Mouse (Mus musculus) neural tube, embryonic 12.5 days (tissue): ENCODE results near the gene Clybl. TPM values are rescaled to one million over a fixed set of nuclear protein-coding genes. Genes with fewer than 3 reads are reported as not detected.

ENCODE experiments used
- ATAC-seq: fragments of 200-750 bp; cut with Nextera tagmentation; 2 replicates; pipeline ENCODE4 v1.8.0; 2017; ENCODE audit warnings: low read depth, mild to moderate bottlenecking, moderate TSS enrichment, moderate library complexity; ENCODE audit not compliant: low FRiP score
- H3K27ac ChIP-seq: fragments of 300-500 bp; sonication (generic); 2 replicates; pipeline ENCODE4 v1.5.1; 2016
- H3K27me3 ChIP-seq: fragments of 300-500 bp; sonication (generic); replicated peaks from 2 replicates; pipeline ENCODE4 v1.6.1; 2016; ENCODE audit warnings: mild to moderate bottlenecking
- H3K36me3 ChIP-seq: fragments of 300-500 bp; sonication (generic); 2 replicates; pipeline ENCODE4 v1.6.1; 2016; ENCODE audit warnings: mild to moderate bottlenecking
- H3K4me1 ChIP-seq: fragments of 300-500 bp; sonication (generic); 2 replicates; pipeline ENCODE4 v1.6.1; 2016
- H3K4me2 ChIP-seq: fragments of 300-500 bp; sonication (generic); replicated peaks from 2 replicates; pipeline ENCODE4 v1.6.1; 2016; ENCODE audit warnings: mild to moderate bottlenecking
- H3K4me3 ChIP-seq: fragments of 300-500 bp; sonication (generic); 2 replicates; pipeline ENCODE4 v1.5.1; 2016
- H3K9ac ChIP-seq: fragments of 300-500 bp; sonication (generic); 2 replicates; pipeline ENCODE4 v1.6.1; 2016; ENCODE audit warnings: mild to moderate bottlenecking
- H3K9me3 ChIP-seq: fragments of 300-500 bp; sonication (generic); 2 replicates; pipeline ENCODE4 v1.6.1; 2016; ENCODE audit warnings: mild to moderate bottlenecking
- WGBS: fragments of 180-500 bp; shearing (Covaris S2); methylation state at CpG from one replicate; pipeline ENCODE4 v1.1.7; 2016; 5-methylcytosine and 5-hydroxymethylcytosine counted together
- polyA plus RNA-seq: library from polyadenylated mRNA; unstranded; fragments of >200 nt; fragmentation: Nextera tagmentation; extraction: Ambion mirVana; gene quantifications from 2 replicates; pipeline ENCODE4 v1.2.1, GENCODE M21; 2016

Clybl gene
- polyA plus RNA-seq, 1 experiment from 2014 or later: 12.6 TPM

- no peaks in the 10 kb centered on the region for H3K9me3 ChIP-seq
- no peak overlapping the region for H3K9ac ChIP-seq
- no peak overlapping the region for H3K4me2 ChIP-seq
- H3K27me3 ChIP-seq: peaks cover 20% of the 10 kb centered on the region
- H3K4me1 ChIP-seq: peaks cover 30% of the 10 kb centered on the region
- no peaks in the 10 kb centered on the region for H3K36me3 ChIP-seq
- no peak for ATAC-seq
- no peak overlapping the region for H3K27ac ChIP-seq
- no peak overlapping the region for H3K4me3 ChIP-seq
- 54% methylated on average over 9 of the region's 9 CpGs for whole genome bisulfite sequencing
Observed at GRCm38 (mm10) chr14:122376482-122377143, 195.1 kb downstream of the Clybl start.

GRCm38 (mm10) chr14:122377681-122378080 is 196.2 kb downstream of the Clybl start:
- no peak overlapping the region for H3K9ac ChIP-seq
- H3K27ac ChIP-seq: no peak overlapping the region
- peaks cover 12% of the 10 kb centered on the region; the same call in 1 of the 2 replicates for H3K27me3 ChIP-seq
- peaks cover 30% of the 10 kb centered on the region for H3K4me1 ChIP-seq
- H3K4me3 ChIP-seq: no peak overlapping the region
- WGBS: 53% methylated on average over 6 of the region's 6 CpGs
- no peaks in the 10 kb centered on the region for H3K36me3 ChIP-seq
- no peaks in the 10 kb centered on the region for H3K9me3 ChIP-seq
- ATAC-seq: no peak
- no peak overlapping the region for H3K4me2 ChIP-seq

- Histone ChIP-seq H3K27me3 (peaks cover 14% of the 10 kb centered on the region; the same call in 1 of the 2 replicates), H3K27ac (no peak overlapping the region), H3K36me3 (no peaks in the 10 kb centered on the region), H3K9me3 (no peaks in the 10 kb centered on the region), H3K4me2 (no peak overlapping the region), H3K4me1 (peaks cover 21% of the 10 kb centered on the region), H3K4me3 (no peak overlapping the region), H3K9ac (no peak overlapping the region)
- WGBS: 73% methylated on average over 9 of the region's 9 CpGs
- no peak for ATAC-seq
Observed at GRCm38 (mm10) chr14:122379076-122379475, 197.6 kb downstream of the Clybl start.

GRCm38 (mm10) chr14:122379996-122380395 is 198.5 kb downstream of the Clybl start:
- Histone ChIP-seq H3K4me3 (no peak overlapping the region), H3K9ac (no peak overlapping the region), H3K9me3 (no peaks in the 10 kb centered on the region), H3K4me1 (peaks cover 19% of the 10 kb centered on the region), H3K36me3 (no peaks in the 10 kb centered on the region), H3K27ac (no peak overlapping the region), H3K4me2 (no peak overlapping the region), H3K27me3 (peaks cover 11% of the 10 kb centered on the region; the same call in 1 of the 2 replicates)
- 91% methylated on average over 5 of the region's 5 CpGs for WGBS
- no peak for ATAC-seq

GRCm38 (mm10) chr14:122380896-122381845 is 199.7 kb downstream of the Clybl start:
- Histone ChIP-seq H3K27me3 (peaks cover 6% of the 10 kb centered on the region; the same call in 1 of the 2 replicates), H3K9me3 (no peaks in the 10 kb centered on the region), H3K4me2 (no peak overlapping the region), H3K4me3 (no peak overlapping the region), H3K9ac (no peak overlapping the region), H3K4me1 (peaks cover 16% of the 10 kb centered on the region), H3K27ac (no peak overlapping the region), H3K36me3 (no peaks in the 10 kb centered on the region)
- 55% methylated on average over 15 of the region's 15 CpGs for WGBS
- no peak for ATAC-seq

GRCm38 (mm10) chr14:122382281-122382680 is 200.8 kb downstream of the Clybl start:
- no peaks in the 10 kb centered on the region for H3K36me3 ChIP-seq
- no peak overlapping the region for H3K27ac ChIP-seq
- 31% methylated on average over 5 of the region's 5 CpGs for WGBS
- no peak overlapping the region for H3K9ac ChIP-seq
- no peaks in the 10 kb centered on the region for H3K9me3 ChIP-seq
- H3K4me2 ChIP-seq: no peak overlapping the region
- no peak overlapping the region for H3K4me3 ChIP-seq
- H3K4me1 ChIP-seq: peaks cover 16% of the 10 kb centered on the region
- peaks cover 6% of the 10 kb centered on the region; the same call in 1 of the 2 replicates for H3K27me3 ChIP-seq
- no peak for ATAC-seq

- 84% methylated on average over 6 of the region's 6 CpGs for WGBS
- H3K27me3 ChIP-seq: peaks cover 4% of the 10 kb centered on the region; the same call in 1 of the 2 replicates
Observed at GRCm38 (mm10) chr14:122383931-122384330, 202.4 kb downstream of the Clybl start.

GRCm38 (mm10) chr14:122384447-122385237 is 203.1 kb downstream of the Clybl start:
- no peak overlapping the region for H3K27ac ChIP-seq
- ATAC-seq: peak; percentile 24; the same call in 1 of the 2 replicates
- H3K4me2 ChIP-seq: peak overlapping the region; percentile 13; the same call in 1 of the 2 replicates

More at GRCm38 (mm10) chr14:122383931-122384330, 202.4 kb downstream of the Clybl start:
- no peaks in the 10 kb centered on the region for H3K36me3 ChIP-seq
- H3K4me2 ChIP-seq: no peak overlapping the region
- peaks cover 20% of the 10 kb centered on the region for H3K4me1 ChIP-seq
- H3K27ac ChIP-seq: no peak overlapping the region
- H3K9me3 ChIP-seq: no peaks in the 10 kb centered on the region
- ATAC-seq: no peak
- no peak overlapping the region for H3K9ac ChIP-seq
- no peak overlapping the region for H3K4me3 ChIP-seq

GRCm38 (mm10) chr14:122385238-122385534 is 203.7 kb downstream of the Clybl start:
- peaks cover 17% of the 10 kb centered on the region for H3K4me1 ChIP-seq
- no peak overlapping the region for H3K27ac ChIP-seq
- H3K27me3 ChIP-seq: peaks cover 9% of the 10 kb centered on the region; the same call in 1 of the 2 replicates
- whole genome bisulfite sequencing: 60% methylated on average over 3 of the region's 3 CpGs
- ATAC-seq: no peak
- H3K4me3 ChIP-seq: no peak overlapping the region
- H3K9me3 ChIP-seq: no peaks in the 10 kb centered on the region
- no peak overlapping the region for H3K4me2 ChIP-seq
- no peaks in the 10 kb centered on the region for H3K36me3 ChIP-seq
- H3K9ac ChIP-seq: no peak overlapping the region

More at GRCm38 (mm10) chr14:122384447-122385237, 203.1 kb downstream of the Clybl start:
- H3K36me3 ChIP-seq: no peaks in the 10 kb centered on the region
- no peaks in the 10 kb centered on the region for H3K9me3 ChIP-seq
- no peak overlapping the region for H3K4me3 ChIP-seq
- peaks cover 6% of the 10 kb centered on the region; the same call in 1 of the 2 replicates for H3K27me3 ChIP-seq
- 28% methylated on average over 21 of the region's 21 CpGs for WGBS
- H3K4me1 ChIP-seq: peaks cover 17% of the 10 kb centered on the region
- H3K9ac ChIP-seq: no peak overlapping the region

- no peak overlapping the region for H3K9ac ChIP-seq
- H3K36me3 ChIP-seq: no peaks in the 10 kb centered on the region
- no peak overlapping the region for H3K27ac ChIP-seq
- H3K4me1 ChIP-seq: peaks cover 15% of the 10 kb centered on the region
- 93% methylated on average over 5 of the region's 5 CpGs for WGBS
- H3K4me2 ChIP-seq: no peak overlapping the region
- no peak for ATAC-seq
- H3K9me3 ChIP-seq: no peaks in the 10 kb centered on the region
- H3K27me3 ChIP-seq: peaks cover 9% of the 10 kb centered on the region; the same call in 1 of the 2 replicates
- no peak overlapping the region for H3K4me3 ChIP-seq
Observed at GRCm38 (mm10) chr14:122385758-122386157, 204.3 kb downstream of the Clybl start.

- WGBS: 83% methylated on average over 17 of the region's 17 CpGs
- Histone ChIP-seq H3K4me3 (no peak overlapping the region), H3K9me3 (no peaks in the 10 kb centered on the region), H3K4me2 (no peak overlapping the region), H3K9ac (no peak overlapping the region), H3K4me1 (peaks cover 11% of the 10 kb centered on the region), H3K27me3 (peaks cover 9% of the 10 kb centered on the region; the same call in 1 of the 2 replicates), H3K27ac (no peak overlapping the region), H3K36me3 (no peaks in the 10 kb centered on the region)
- no peak for ATAC-seq
Observed at GRCm38 (mm10) chr14:122386281-122387130, 205.0 kb downstream of the Clybl start.
